Mouse (Mus musculus) testis, postnatal 14 days (tissue): ENCODE data around the gene I830077J02Rik.
"Not testable (repeated sequence)": the region's sequence is repeated elsewhere in the genome, so short reads cannot be mapped to it uniquely, and the experiment has no call there.

Experiments used
- DNase-seq: peaks from one replicate; pipeline ENCODE4 v3.0.0; 2021; ENCODE audit warnings: low spot score

The I830077J02Rik gene

GRCm38 (mm10) chr3:105918355-105918745 lies 14.1 kb downstream of the I830077J02Rik start:
- DNase-seq = no peak

GRCm38 (mm10) chr3:105917656-105918354 lies 14.7 kb downstream of the I830077J02Rik start:
- no peak for DNase-seq

DNA sequence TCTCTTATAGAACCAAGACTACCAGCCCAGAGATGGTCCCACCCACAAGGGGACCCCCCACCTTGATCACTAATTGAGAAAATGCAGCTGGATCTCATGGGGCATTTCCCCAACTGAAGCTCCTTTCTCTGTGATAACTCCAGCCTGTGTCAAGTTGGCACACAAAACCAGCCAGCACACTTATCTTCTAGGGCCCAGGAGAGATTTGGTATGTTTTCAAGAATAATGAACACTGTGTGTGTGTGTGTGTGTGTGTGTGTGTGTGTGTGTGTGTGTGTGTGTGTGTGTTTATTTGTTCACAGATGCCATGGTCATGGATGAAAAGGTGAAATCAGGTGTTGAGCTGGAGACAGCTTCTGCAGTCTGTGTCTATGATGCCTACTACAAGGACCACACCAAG lies 16.0 kb downstream of the I830077J02Rik start:
- DNase-seq = not testable (repeated sequence)

GRCm38 (mm10) chr3:105915281-105915680 lies 17.2 kb downstream of the I830077J02Rik start:
- DNase-seq = no peak

- no peak for DNase-seq
Observed at GRCm38 (mm10) chr3:105913839-105914681, 18.4 kb downstream of the I830077J02Rik start.

- DNase-seq = no peak
Observed at GRCm38 (mm10) chr3:105912097-105912880, 20.2 kb downstream of the I830077J02Rik start.

GRCm38 (mm10) chr3:105910519-105911190 lies 21.8 kb downstream of the I830077J02Rik start:
- no peak for DNase-seq

- no peak for DNase-seq
Observed at GRCm38 (mm10) chr3:105908976-105909375, 23.5 kb downstream of the I830077J02Rik start.

- no peak for DNase-seq
Observed at GRCm38 (mm10) chr3:105907956-105908655, 24.4 kb downstream of the I830077J02Rik start.

DNA sequence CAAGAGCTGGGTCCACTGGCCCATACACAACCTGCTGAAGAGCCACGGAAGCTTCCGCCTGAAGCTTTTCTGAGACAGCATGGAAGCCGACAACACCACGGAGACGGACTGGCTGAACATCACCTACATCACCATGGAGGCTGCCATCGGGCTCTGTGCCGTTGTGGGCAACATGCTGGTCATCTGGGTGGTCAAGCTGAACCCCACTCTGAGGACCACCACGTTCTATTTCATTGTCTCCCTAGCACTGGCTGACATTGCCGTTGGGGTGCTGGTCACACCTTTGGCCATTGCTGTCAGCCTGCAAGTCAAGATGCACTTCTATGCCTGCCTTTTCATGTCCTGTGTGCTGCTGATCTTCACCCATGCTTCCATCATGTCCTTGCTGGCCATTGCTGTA lies 27.7 kb downstream of the I830077J02Rik start:
- no peak for DNase-seq

DNA sequence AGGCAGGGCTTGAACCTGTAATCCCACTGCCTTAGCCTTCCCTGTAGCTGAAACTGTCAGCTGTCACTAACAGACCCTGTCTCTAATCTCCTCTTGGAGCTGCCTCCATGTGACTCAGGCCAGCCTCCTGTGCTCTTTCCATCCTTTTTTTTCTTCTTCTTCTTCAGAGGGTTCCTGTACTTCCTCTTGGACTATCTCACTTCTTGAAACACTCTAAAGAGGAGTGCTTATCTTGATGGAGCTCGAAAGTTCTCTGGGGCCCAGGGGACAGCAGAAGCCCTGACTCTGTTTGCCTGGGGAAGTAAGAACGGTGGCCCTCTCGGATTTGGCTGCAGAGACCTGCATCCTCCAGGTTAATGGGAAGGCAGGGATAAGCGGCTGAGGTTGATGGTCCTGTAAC lies 28.3 kb downstream of the I830077J02Rik start:
- no peak for DNase-seq

DNA sequence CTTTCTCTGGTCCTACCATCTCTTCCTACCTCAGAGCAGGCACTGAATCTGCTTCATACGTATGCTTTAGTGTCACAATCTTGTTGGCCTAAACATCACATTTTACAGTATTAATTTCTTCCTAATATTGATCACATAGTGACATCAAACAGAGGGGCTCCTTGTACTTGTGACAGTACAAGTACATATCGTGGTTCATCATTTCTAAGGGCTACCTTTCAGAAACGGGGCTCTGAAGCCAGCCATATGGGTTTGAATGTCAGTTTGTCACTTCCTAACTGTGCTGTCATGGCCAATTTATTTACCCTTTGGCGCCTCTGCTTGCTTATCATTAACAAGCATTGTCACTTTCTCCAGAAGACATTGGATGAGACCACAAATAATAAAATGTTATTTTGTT lies 31.0 kb downstream of the I830077J02Rik start:
- DNase-seq = no peak

DNA sequence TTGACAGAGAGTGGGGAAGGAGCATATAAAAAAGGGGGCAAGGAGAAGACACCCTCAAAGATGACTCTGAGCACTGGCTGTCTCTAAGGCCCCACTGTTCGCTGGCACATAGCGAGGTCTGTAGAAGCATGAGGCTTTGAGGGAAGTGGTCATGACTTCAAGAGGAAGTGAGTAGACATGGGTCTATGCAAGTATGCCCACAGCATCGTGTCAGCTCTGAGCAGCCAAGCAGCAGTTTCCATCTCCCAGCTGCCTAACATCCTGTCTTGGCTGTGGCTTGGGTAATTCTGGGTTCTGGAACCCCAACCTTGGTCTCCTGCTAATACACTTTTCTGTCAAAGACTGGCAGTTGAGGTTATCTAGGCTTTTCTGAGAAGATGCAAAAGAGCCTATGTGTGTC lies 31.7 kb downstream of the I830077J02Rik start:
- no peak for DNase-seq

DNA sequence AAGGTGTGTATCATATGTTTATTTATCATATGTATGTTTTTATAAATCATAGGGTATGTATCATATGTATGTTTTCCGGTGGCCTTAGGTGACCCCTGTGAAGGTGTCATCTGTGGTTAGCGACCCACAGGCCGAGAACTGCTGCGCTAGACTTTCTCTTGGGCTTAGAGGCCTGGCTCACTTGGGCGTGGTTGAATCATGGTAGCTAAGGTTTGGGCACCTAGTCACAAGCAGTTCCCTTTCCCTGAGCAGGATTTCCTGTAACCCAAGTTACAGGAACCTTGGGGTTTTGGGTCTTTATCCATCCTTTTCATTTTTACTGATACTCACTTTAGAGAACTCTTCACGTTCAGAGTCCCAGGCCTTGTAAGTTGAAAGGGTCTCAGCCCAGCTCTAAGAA lies 32.2 kb downstream of the I830077J02Rik start:
- no peak for DNase-seq

DNA sequence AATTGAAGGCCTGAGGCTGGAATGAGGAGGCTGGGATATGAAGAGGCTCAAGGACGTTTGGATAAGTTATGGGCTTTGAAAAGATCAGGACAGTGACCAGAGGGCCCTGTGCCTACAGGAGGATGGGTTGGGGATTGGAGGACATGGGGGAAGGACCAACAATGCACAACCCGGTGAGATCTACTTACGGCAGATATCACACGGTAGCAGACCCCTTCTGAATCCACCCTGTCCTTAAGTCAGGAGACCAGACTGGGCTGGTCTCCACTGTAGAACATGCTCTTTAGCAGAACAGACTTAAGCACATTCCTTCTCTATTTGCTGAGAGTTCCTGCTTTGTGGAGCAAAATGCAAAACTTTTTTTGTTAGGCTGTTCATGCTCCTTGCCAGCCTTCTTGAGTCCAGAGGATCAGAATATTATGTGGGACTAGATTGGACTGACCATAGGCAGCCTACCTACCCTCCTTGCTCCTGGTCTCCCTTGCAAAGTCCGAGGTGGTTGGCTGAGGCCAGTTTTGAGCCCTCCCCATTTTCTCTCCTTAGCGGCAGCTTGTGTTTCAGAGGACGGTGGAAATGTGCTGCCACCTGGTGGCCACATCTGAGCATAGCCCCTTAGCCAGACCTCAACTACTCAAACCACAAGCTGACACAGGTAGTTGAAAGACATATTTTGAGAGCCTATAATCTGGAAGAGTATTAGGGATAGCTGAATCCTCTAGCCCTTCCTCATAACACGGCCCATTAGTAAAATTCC lies 32.9 kb downstream of the I830077J02Rik start:
- DNase-seq = peak; percentile 63

GRCm38 (mm10) chr3:105898861-105899260 lies 33.6 kb downstream of the I830077J02Rik start:
- no peak for DNase-seq

DNA sequence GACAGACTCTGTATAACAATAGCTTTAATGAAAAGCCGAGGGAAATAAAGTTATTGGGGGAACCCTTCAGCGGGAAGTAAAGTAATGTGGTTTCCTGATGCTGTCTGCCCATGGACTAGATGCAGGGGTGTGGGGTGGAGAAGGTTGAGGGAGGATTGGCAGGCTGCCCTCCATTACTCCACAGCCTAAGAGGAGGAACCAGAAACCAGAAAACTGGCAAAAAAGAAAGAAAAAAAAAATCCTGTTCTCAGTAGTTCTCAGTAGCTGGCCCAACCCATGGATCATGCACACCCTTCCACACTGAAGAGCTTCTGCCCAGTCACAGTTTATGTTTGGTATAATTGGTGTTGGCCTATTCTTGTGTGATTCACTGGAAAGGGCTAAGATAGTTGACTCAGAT lies 34.1 kb downstream of the I830077J02Rik start:
- no peak for DNase-seq

DNA sequence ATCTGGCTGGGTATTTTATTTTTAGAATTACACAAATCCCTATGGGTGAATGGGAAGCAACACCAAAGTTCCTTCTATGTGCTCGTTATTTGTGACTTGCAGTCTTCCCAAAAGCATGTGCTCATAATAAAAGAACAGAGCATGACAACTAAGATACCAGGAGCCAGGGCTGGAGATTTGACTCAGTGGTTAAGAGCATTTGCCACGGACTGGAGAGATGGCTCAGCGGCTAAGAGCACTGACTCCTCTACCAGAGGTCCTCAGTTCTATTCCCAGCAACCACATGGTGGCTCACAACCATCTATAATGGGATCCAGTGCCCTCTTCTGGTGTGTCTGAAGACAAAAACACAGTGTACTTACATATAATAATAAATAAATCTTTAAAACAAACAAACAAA lies 35.7 kb downstream of the I830077J02Rik start:
- no peak for DNase-seq

GRCm38 (mm10) chr3:105894601-105895592 lies 37.6 kb downstream of the I830077J02Rik start:
- peak; percentile 77 for DNase-seq
